9 mouse cellular contexts compared by ENCODE assay signal in genomic region chr1:91457698-91458097, GRCm38 (mm10). TPM values are rescaled to one million over a fixed set of nuclear protein-coding genes. Genes with fewer than 3 reads are reported as not detected.
A peak's percentile ranks its signal among the peaks of the same experiment; 100 is the strongest.
DNase-seq lines count a peak whose midpoint lies in the region; ATAC-seq lines count a peak whose summit lies in the region.
"Had no signal": no experiment of that assay in that cellular context is flagged by ENCODE, and none has a peak within 500 bp of the region (broad histone marks: within the 10 kb centered on the region; RNA-seq: fewer than 3 reads in every experiment).

No protein-coding gene starts in this region.

- H3K4me1 ChIP-seq in heart, embryonic 12.5 days (replicated peaks) = peaks cover 68% of the 10 kb centered on the region
- H3K4me1 ChIP-seq in neural tube, embryonic 15.5 days = peaks cover 53% of the 10 kb centered on the region

- H3K9me3 ChIP-seq in heart, embryonic 12.5 days (replicated peaks) = no peaks in the 10 kb centered on the region
- H3K9me3 ChIP-seq in neural tube, embryonic 15.5 days (replicated peaks) = no peaks in the 10 kb centered on the region

- intact Hi-C loops in heart, postnatal 10 days (cut with DNase I) = no loop called here
- intact Hi-C loops in left cerebral cortex, postnatal 36 days (cut with DNase I) = no loop called here

- ATAC-seq in heart, embryonic 12.5 days (ENCODE audit: insufficient number of reproducible peaks, low FRiP score) = no peak
- ATAC-seq in neural tube, embryonic 15.5 days (ENCODE audit: low FRiP score) = no peak

- no peak for DNase-seq in heart, postnatal 10 days
- DNase-seq in adrenal gland, adult 8-10 months = peak; percentile 78
- peak; percentile 43 to 52 for DNase-seq in frontal cortex, postnatal 25 days (ENCODE audit: low spot score in 2 of 2)
- peak; percentile 72 to 75 for DNase-seq in left cerebral cortex, postnatal 36 days (ENCODE audit: low spot score in 2 of 2)
- no peak for DNase-seq in c-Kit-positive CD71-positive TER-119-positive erythroid progenitor cells, embryonic 14.5 days (ENCODE audit: low spot score)
- no peak for DNase-seq in embryo, embryonic 10 days (ENCODE audit: low spot score)

- H3K9ac ChIP-seq in heart, embryonic 12.5 days = no peak overlapping the region
- peak overlapping the region; percentile 79; the same call in 1 of the 2 replicates for H3K9ac ChIP-seq in neural tube, embryonic 15.5 days (replicated peaks)

- 61% methylated on average over 5 of the region's 5 CpGs for whole genome bisulfite sequencing in heart, embryonic 12.5 days
- 57% methylated on average over 5 of the region's 5 CpGs for WGBS in neural tube, embryonic 15.5 days

- H3K36me3 ChIP-seq in heart, embryonic 12.5 days = no peaks in the 10 kb centered on the region
- H3K36me3 ChIP-seq in neural tube, embryonic 15.5 days = no peaks in the 10 kb centered on the region

- H3K27me3 ChIP-seq in heart, embryonic 12.5 days (replicated peaks) = no peaks in the 10 kb centered on the region
- 0 out of 2 replicates have a peak, but pooled peaks cover 3% of the 10 kb centered on the region for H3K27me3 ChIP-seq in neural tube, embryonic 15.5 days (replicated peaks)
- H3K27me3 ChIP-seq: Patski had no signal

- H3K4me3 ChIP-seq in heart, embryonic 12.5 days = peak overlapping the region; percentile 75; the same call in 1 of the 2 replicates
- peak overlapping the region; percentile 88 for H3K4me3 ChIP-seq in neural tube, embryonic 15.5 days (replicated peaks)

- peak overlapping the region; percentile 90 for H3K4me2 ChIP-seq in heart, embryonic 12.5 days
- H3K4me2 ChIP-seq in neural tube, embryonic 15.5 days = peak overlapping the region; percentile 87

- H3K27ac ChIP-seq in heart, embryonic 12.5 days (ENCODE audit: poor library complexity, severe bottlenecking) = no peak overlapping the region
- H3K27ac ChIP-seq in neural tube, embryonic 15.5 days (replicated peaks) = peak overlapping the region; percentile 28; the same call in 1 of the 2 replicates

RNA-seq across cellular contexts. Expression of gene Per2, which starts 1.4 kb away (rescaled TPM):
- polyA plus RNA-seq in heart, embryonic 12.5 days (2016; fragmentation: Nextera tagmentation; extraction: Ambion mirVana) = 3.6 and 4.0 TPM in 2 replicates
- 10 to 100 TPM in 1 of 2 experiments, 1 to 10 TPM in 1; 7.5 to 21.1 TPM for total RNA-seq in heart, postnatal 10 days (2021)
- total RNA-seq in adrenal gland, adult 8-10 months (2022) = 10 to 100 TPM; 42.5 to 75.0 (median 45.4) TPM
- 10 to 100 TPM; 28.9 to 37.8 TPM for total RNA-seq in left cerebral cortex, postnatal 36 days (2021)
- polyA plus RNA-seq in neural tube, embryonic 15.5 days (2015; fragmentation: Nextera tagmentation; extraction: Ambion mirVana) = 4.9 and 5.3 TPM in 2 replicates

RNA-seq across cellular contexts. Expression of gene Traf3ip1, which starts 36.7 kb away (rescaled TPM):
- polyA plus RNA-seq in heart, embryonic 12.5 days (2016; fragmentation: Nextera tagmentation; extraction: Ambion mirVana) = 4.8 and 6.0 TPM in 2 replicates
- total RNA-seq in heart, postnatal 10 days (2021) = 1 to 10 TPM; 4.4 to 5.3 TPM
- total RNA-seq in adrenal gland, adult 8-10 months (2022) = 10 to 100 TPM; 11.4 to 15.7 (median 12.9) TPM
- total RNA-seq in left cerebral cortex, postnatal 36 days (2021) = 10 to 100 TPM; 14.0 to 16.1 TPM
- polyA plus RNA-seq in neural tube, embryonic 15.5 days (2015; fragmentation: Nextera tagmentation; extraction: Ambion mirVana) = 10.0 and 10.3 TPM in 2 replicates

RNA-seq across cellular contexts. Expression of gene Hes6, which starts 43.9 kb away (rescaled TPM):
- 63.6 and 65.4 TPM in 2 replicates for polyA plus RNA-seq in heart, embryonic 12.5 days (2016; fragmentation: Nextera tagmentation; extraction: Ambion mirVana)
- 10 to 100 TPM; 22.2 to 25.0 TPM for total RNA-seq in heart, postnatal 10 days (2021)
- total RNA-seq in adrenal gland, adult 8-10 months (2022) = 100 to 1,000 TPM; 178 to 376 (median 294) TPM
- 10 to 100 TPM; 14.9 to 18.8 TPM for total RNA-seq in left cerebral cortex, postnatal 36 days (2021)
- polyA plus RNA-seq in neural tube, embryonic 15.5 days (2015; fragmentation: Nextera tagmentation; extraction: Ambion mirVana) = 114 and 172 TPM in 2 replicates

RNA-seq across cellular contexts. Expression of gene Ilkap, which starts 59.1 kb away (rescaled TPM):
- 104 and 106 TPM in 2 replicates for polyA plus RNA-seq in heart, embryonic 12.5 days (2016; fragmentation: Nextera tagmentation; extraction: Ambion mirVana)
- 10 to 100 TPM; 48.5 to 54.9 TPM for total RNA-seq in heart, postnatal 10 days (2021)
- total RNA-seq in adrenal gland, adult 8-10 months (2022) = 100 to 1,000 TPM in 3 of 4 experiments, 10 to 100 TPM in 1; 89.4 to 138 (median 108) TPM
- total RNA-seq in left cerebral cortex, postnatal 36 days (2021) = 10 to 100 TPM; 54.5 to 62.4 TPM
- 144 and 149 TPM in 2 replicates for polyA plus RNA-seq in neural tube, embryonic 15.5 days (2015; fragmentation: Nextera tagmentation; extraction: Ambion mirVana)

Comparison
In these comparisons a context has a peak if more than half of its experiments do, and no peak if none do; other contexts are left out.
1. DNase-seq: peak in adrenal gland, adult 8-10 months (single experiment), frontal cortex, postnatal 25 days (2 of 2) and left cerebral cortex, postnatal 36 days (2 of 2); none in heart, postnatal 10 days (0 of 2), c-Kit-positive CD71-positive TER-119-positive erythroid progenitor cells, embryonic 14.5 days (single experiment) and embryo, embryonic 10 days (single experiment).
2. RNA of gene Hes6, which starts 43.9 kb away (total RNA-seq): 178 to 376 TPM in adrenal gland, adult 8-10 months; 22.2 to 25.0 TPM in heart, postnatal 10 days and 14.9 to 18.8 TPM in left cerebral cortex, postnatal 36 days; every median in the first group is over 4 times any median in the second.